ENCODE assay signal across 27 mouse cellular contexts in genomic region chr6:24822070-24822469, GRCm38 (mm10). TPM values are rescaled to one million over a fixed set of nuclear protein-coding genes. Genes with fewer than 3 reads are reported as not detected.
DNase-seq lines count a peak whose midpoint lies in the region; ATAC-seq and TF ChIP-seq lines count a peak whose summit lies in the region.
"Had no signal": no experiment of that assay in that cellular context is flagged by ENCODE, and none has a peak within 500 bp of the region (broad histone marks: within the 10 kb centered on the region; RNA-seq: fewer than 3 reads in every experiment).

No protein-coding gene starts in this region.

- no peaks in the 10 kb centered on the region for H3K27me3 ChIP-seq in hindbrain, embryonic 11.5 days (ENCODE audit: control insufficient read depth, insufficient read depth, low read length)
- no peaks in the 10 kb centered on the region for H3K27me3 ChIP-seq in hindbrain, embryonic 13.5 days
- H3K27me3 ChIP-seq in lung, embryonic 14.5 days (ENCODE audit: insufficient read depth, low read length): no peaks in the 10 kb centered on the region
- no peaks in the 10 kb centered on the region for H3K27me3 ChIP-seq in MEL (ENCODE audit: control insufficient read depth in 1 of 2, insufficient read depth in 2 of 2, low read length in 2 of 2)
- H3K27me3 ChIP-seq in stomach, postnatal 0 days (ENCODE audit: control insufficient read depth, insufficient read depth, low read length): no peaks in the 10 kb centered on the region
- H3K27me3 ChIP-seq: hindbrain, embryonic 15.5 days; megakaryocyte, embryonic 14.5 days; neural tube, embryonic 12.5 days; stomach, embryonic 15.5 days had no signal

- H3K4me2 ChIP-seq in hindbrain, embryonic 11.5 days (replicated peaks; ENCODE audit: low read depth, low read length): no peak overlapping the region
- H3K4me2 ChIP-seq in hindbrain, embryonic 13.5 days: no peak overlapping the region
- H3K4me2 ChIP-seq in lung, embryonic 14.5 days: no peak overlapping the region
- H3K4me2 ChIP-seq in stomach, postnatal 0 days (replicated peaks; ENCODE audit: low read depth): no peak overlapping the region
- H3K4me2 ChIP-seq: hindbrain, embryonic 15.5 days; neural tube, embryonic 12.5 days; stomach, embryonic 15.5 days had no signal

- TF ChIP-seq POLR2A in lung, adult 2 months (IDR thresholded peaks at IDR 0.05; ENCODE audit: borderline replicate concordance, extremely low read depth, low read depth, low read length): no peak
- TF ChIP-seq POLR2A in MEL (IDR thresholded peaks at IDR 0.05; ENCODE audit: control insufficient read depth in 1 of 2, insufficient read depth in 1 of 2, low read depth in 1 of 2, low read length in 2 of 2, poor library complexity in 1 of 2): no peak

- H3K4me3 ChIP-seq in hindbrain, embryonic 11.5 days (ENCODE audit: low read depth, low read length): no peak overlapping the region
- no peak overlapping the region for H3K4me3 ChIP-seq in hindbrain, embryonic 13.5 days
- H3K4me3 ChIP-seq in lung, embryonic 14.5 days (ENCODE audit: low read depth, low read length): no peak overlapping the region
- no peak overlapping the region for H3K4me3 ChIP-seq in lung, adult 2 months (replicated peaks; ENCODE audit: extremely low read depth, low read depth, low read length)
- no peak overlapping the region for H3K4me3 ChIP-seq in MEL (ENCODE audit: control insufficient read depth in 1 of 2, insufficient read depth in 1 of 2, low read depth in 2 of 2, low read length in 2 of 2)
- H3K4me3 ChIP-seq in stomach, postnatal 0 days (ENCODE audit: low read depth, low read length): no peak overlapping the region
- H3K4me3 ChIP-seq: erythroblast, embryonic 14.5 days; hindbrain, embryonic 15.5 days; limb, embryonic 10.5 days; megakaryocyte, embryonic 14.5 days; neural tube, embryonic 12.5 days; stomach, embryonic 15.5 days had no signal

- no peak overlapping the region for H3K27ac ChIP-seq in hindbrain, embryonic 11.5 days (ENCODE audit: low read depth, low read length)
- no peak overlapping the region for H3K27ac ChIP-seq in hindbrain, embryonic 13.5 days
- no peak overlapping the region for H3K27ac ChIP-seq in lung, embryonic 14.5 days (ENCODE audit: low read depth)
- no peak overlapping the region for H3K27ac ChIP-seq in MEL (ENCODE audit: control insufficient read depth, low read depth, low read length)
- no peak overlapping the region for H3K27ac ChIP-seq in stomach, postnatal 0 days (replicated peaks)
- H3K27ac ChIP-seq: hindbrain, embryonic 15.5 days; limb, embryonic 10.5 days; liver, embryonic 14.5 days; neural tube, embryonic 12.5 days; stomach, embryonic 15.5 days had no signal

- 55% methylated on average over 2 of the region's 2 CpGs for WGBS in hindbrain, embryonic 11.5 days
- WGBS in hindbrain, embryonic 13.5 days: 45% methylated on average over 2 of the region's 2 CpGs
- WGBS in lung, embryonic 14.5 days: 29% methylated on average over 2 of the region's 2 CpGs
- WGBS in lung, adult 2 months: 35% methylated on average over 2 of the region's 2 CpGs
- WGBS in stomach, postnatal 0 days: 31% methylated on average over 2 of the region's 2 CpGs

- no peak for ATAC-seq in hindbrain, embryonic 11.5 days (ENCODE audit: low FRiP score)
- ATAC-seq in hindbrain, embryonic 13.5 days (ENCODE audit: low FRiP score): no peak
- ATAC-seq in lung, embryonic 14.5 days (ENCODE audit: insufficient read depth): no peak
- no peak for ATAC-seq in stomach, postnatal 0 days (ENCODE audit: low FRiP score, low TSS enrichment)
- ATAC-seq: forebrain, embryonic 14.5 days had no signal

- no peak for TF ChIP-seq RAD21 in MEL (IDR thresholded peaks at IDR 0.05; ENCODE audit: low read depth, low read length)

- no peaks in the 10 kb centered on the region for H3K9me3 ChIP-seq in hindbrain, embryonic 11.5 days (ENCODE audit: control insufficient read depth, low read length)
- H3K9me3 ChIP-seq in hindbrain, embryonic 13.5 days: no peaks in the 10 kb centered on the region
- H3K9me3 ChIP-seq in lung, embryonic 14.5 days (ENCODE audit: low read depth, low read length): no peaks in the 10 kb centered on the region
- no peaks in the 10 kb centered on the region for H3K9me3 ChIP-seq in MEL (replicated peaks; ENCODE audit: insufficient read depth, low read length)
- H3K9me3 ChIP-seq in stomach, postnatal 0 days (ENCODE audit: control insufficient read depth, low read length): no peaks in the 10 kb centered on the region
- H3K9me3 ChIP-seq: hindbrain, embryonic 15.5 days; limb, embryonic 10.5 days; neural tube, embryonic 12.5 days; stomach, embryonic 15.5 days had no signal

- no peaks in the 10 kb centered on the region for H3K36me3 ChIP-seq in hindbrain, embryonic 11.5 days (ENCODE audit: control insufficient read depth, insufficient read depth, low read length)
- H3K36me3 ChIP-seq in hindbrain, embryonic 13.5 days: no peaks in the 10 kb centered on the region
- no peaks in the 10 kb centered on the region for H3K36me3 ChIP-seq in lung, embryonic 14.5 days (ENCODE audit: insufficient read depth)
- H3K36me3 ChIP-seq in MEL (ENCODE audit: control insufficient read depth in 1 of 2, insufficient read depth in 2 of 2, low read length in 2 of 2): no peaks in the 10 kb centered on the region
- H3K36me3 ChIP-seq in stomach, postnatal 0 days (ENCODE audit: control insufficient read depth, insufficient read depth, low read length): no peaks in the 10 kb centered on the region
- H3K36me3 ChIP-seq: hindbrain, embryonic 15.5 days; limb, embryonic 10.5 days; neural tube, embryonic 12.5 days; stomach, embryonic 15.5 days had no signal

- no peaks in the 10 kb centered on the region for H3K79me2 ChIP-seq in MEL (ENCODE audit: control insufficient read depth, insufficient read depth, low read length, poor library complexity)

- peak; percentile 14; the same call in 1 of the 2 replicates for TF ChIP-seq CTCF in lung, embryonic 14.5 days (IDR thresholded peaks at IDR 0.05; ENCODE audit: low read depth)
- TF ChIP-seq CTCF in lung, adult 2 months (IDR thresholded peaks at IDR 0.05; ENCODE audit: insufficient read depth, low read length): no peak
- peak in 1 of 3 experiments; percentile 5; a peak in 1 of 6 replicates for TF ChIP-seq CTCF in MEL (IDR thresholded peaks at IDR 0.05 in 2 of 3, conservative IDR thresholded peaks at IDR 0.05 in 1 of 3; ENCODE audit: control insufficient read depth in 1 of 3, insufficient read depth in 1 of 3, low read depth in 2 of 3, low read length in 3 of 3, poor library complexity in 1 of 3, severe bottlenecking in 1 of 3)
- peak; percentile 38 for TF ChIP-seq CTCF in stomach, postnatal 0 days (IDR thresholded peaks at IDR 0.05; ENCODE audit: low read depth)

- DNase-seq in hindbrain, embryonic 11.5 days (ENCODE audit: low spot score): peak; percentile 1
- DNase-seq in lung, embryonic 14.5 days: no peak
- no peak for DNase-seq in lung, adult 2 months
- DNase-seq in MEL (ENCODE audit: low read depth, low spot score): peak; percentile 2
- no peak for DNase-seq in stomach, postnatal 0 days (ENCODE audit: low spot score)
- DNase-seq in gastrocnemius, postnatal 4 days (ENCODE audit: low spot score in 2 of 2): no peak
- DNase-seq: adrenal gland, postnatal 36 days; heart, adult 11 months; lung, postnatal 14 days; right cerebral cortex, postnatal 14 days had no signal

- H3K9ac ChIP-seq in hindbrain, embryonic 11.5 days (ENCODE audit: low read depth, low read length): no peak overlapping the region
- no peak overlapping the region for H3K9ac ChIP-seq in hindbrain, embryonic 13.5 days
- no peak overlapping the region for H3K9ac ChIP-seq in lung, embryonic 14.5 days
- no peak overlapping the region for H3K9ac ChIP-seq in MEL (ENCODE audit: control insufficient read depth, low read depth, low read length, poor library complexity, severe bottlenecking)
- H3K9ac ChIP-seq in stomach, postnatal 0 days (ENCODE audit: low read length): no peak overlapping the region
- H3K9ac ChIP-seq: hindbrain, embryonic 15.5 days; liver, embryonic 14.5 days; neural tube, embryonic 12.5 days; stomach, embryonic 15.5 days had no signal

- no peaks in the 10 kb centered on the region for H3K4me1 ChIP-seq in hindbrain, embryonic 11.5 days (replicated peaks; ENCODE audit: control insufficient read depth, insufficient read depth, low read length)
- H3K4me1 ChIP-seq in hindbrain, embryonic 13.5 days (replicated peaks): no peaks in the 10 kb centered on the region
- H3K4me1 ChIP-seq in lung, embryonic 14.5 days (ENCODE audit: insufficient read depth): no peaks in the 10 kb centered on the region
- no peaks in the 10 kb centered on the region for H3K4me1 ChIP-seq in lung, adult 2 months (ENCODE audit: control insufficient read depth, insufficient read depth, low read length)
- no peaks in the 10 kb centered on the region for H3K4me1 ChIP-seq in MEL (ENCODE audit: control insufficient read depth in 1 of 2, insufficient read depth in 2 of 2, low read length in 2 of 2)
- no peaks in the 10 kb centered on the region for H3K4me1 ChIP-seq in stomach, postnatal 0 days (replicated peaks; ENCODE audit: control insufficient read depth, insufficient read depth)
- H3K4me1 ChIP-seq: hindbrain, embryonic 15.5 days; limb, embryonic 10.5 days; megakaryocyte, embryonic 14.5 days; neural tube, embryonic 12.5 days; stomach, embryonic 15.5 days had no signal

- no peak for TF ChIP-seq EP300 in MEL (IDR thresholded peaks at IDR 0.05; ENCODE audit: low read depth in 1 of 2, low read length in 2 of 2)
- TF ChIP-seq EP300 in stomach, postnatal 0 days (optimal IDR thresholded peaks at IDR 0.05): no peak

RNA-seq across cellular contexts. Expression of gene Spam1, which starts 31.1 kb away (rescaled TPM):
- polyA plus RNA-seq in hindbrain, embryonic 11.5 days (2014; fragmentation: Nextera tagmentation; extraction: Ambion mirVana): not detected in 2 replicates
- not detected in 2 replicates for polyA plus RNA-seq in hindbrain, embryonic 13.5 days (2015; fragmentation: Nextera tagmentation; extraction: Ambion mirVana)
- not detected in 2 replicates for polyA plus RNA-seq in lung, embryonic 14.5 days (2014; fragmentation: Nextera tagmentation; extraction: Ambion mirVana)
- polyA plus RNA-seq in lung, adult 2 months (2012; rRNA removed): not detected in 2 replicates
- not detected in 2 replicates for total RNA-seq in MEL (2012; rRNA removed)
- not detected for polyA plus RNA-seq in MEL (2012; ENCODE audit: insufficient read depth in 1 of 2, insufficient read length in 2 of 2, low read depth in 1 of 2, low replicate concordance in 2 of 2, missing spikeins in 1 of 2)
- not detected in 2 replicates for polyA plus RNA-seq in stomach, postnatal 0 days (2015; fragmentation: Nextera tagmentation; extraction: Ambion mirVana)
- not detected for total RNA-seq in gastrocnemius, postnatal 4 days (2021)
- total RNA-seq: adrenal gland, postnatal 36 days; left cerebral cortex, adult 18-20 months; monocyte, adult 5-6 weeks had no signal
- polyA plus RNA-seq: embryonic facial prominence, embryonic 11.5 days; erythroblast, embryonic 14.5 days; forebrain, embryonic 14.5 days; heart, embryonic 16.5 days; hindbrain, embryonic 15.5 days; kidney, embryonic 14.5 days; large intestine, adult 2 months; limb, embryonic 10.5 days; liver, embryonic 14.5 days; neural tube, embryonic 12.5 days; spleen, adult 2 months; stomach, embryonic 15.5 days; thymus, postnatal 0 days had no signal

RNA-seq across cellular contexts. Expression of gene Hyal5, which starts 35.7 kb away (rescaled TPM):
- not detected in 2 replicates for polyA plus RNA-seq in hindbrain, embryonic 11.5 days (2014; fragmentation: Nextera tagmentation; extraction: Ambion mirVana)
- polyA plus RNA-seq in hindbrain, embryonic 13.5 days (2015; fragmentation: Nextera tagmentation; extraction: Ambion mirVana): not detected in 2 replicates
- polyA plus RNA-seq in lung, embryonic 14.5 days (2014; fragmentation: Nextera tagmentation; extraction: Ambion mirVana): not detected in 2 replicates
- polyA plus RNA-seq in lung, adult 2 months (2012; rRNA removed): not detected in 2 replicates
- not detected in 2 replicates for total RNA-seq in MEL (2012; rRNA removed)
- polyA plus RNA-seq in MEL (2012; ENCODE audit: insufficient read depth in 1 of 2, insufficient read length in 2 of 2, low read depth in 1 of 2, low replicate concordance in 2 of 2, missing spikeins in 1 of 2): not detected
- not detected in 2 replicates for polyA plus RNA-seq in stomach, postnatal 0 days (2015; fragmentation: Nextera tagmentation; extraction: Ambion mirVana)
- not detected for total RNA-seq in gastrocnemius, postnatal 4 days (2021)
- total RNA-seq: adrenal gland, postnatal 36 days; left cerebral cortex, adult 18-20 months; monocyte, adult 5-6 weeks had no signal
- polyA plus RNA-seq: embryonic facial prominence, embryonic 11.5 days; erythroblast, embryonic 14.5 days; forebrain, embryonic 14.5 days; heart, embryonic 16.5 days; hindbrain, embryonic 15.5 days; kidney, embryonic 14.5 days; large intestine, adult 2 months; limb, embryonic 10.5 days; liver, embryonic 14.5 days; neural tube, embryonic 12.5 days; spleen, adult 2 months; thymus, postnatal 0 days had no signal

Comparison
In these comparisons a context has a peak if more than half of its experiments do, and no peak if none do; other contexts are left out.
1. DNase-seq: peak in hindbrain, embryonic 11.5 days (single experiment) and MEL (single experiment); none in lung, embryonic 14.5 days (single experiment), lung, adult 2 months (single experiment), stomach, postnatal 0 days (single experiment) and gastrocnemius, postnatal 4 days (0 of 2).